In the genomic region with DNA sequence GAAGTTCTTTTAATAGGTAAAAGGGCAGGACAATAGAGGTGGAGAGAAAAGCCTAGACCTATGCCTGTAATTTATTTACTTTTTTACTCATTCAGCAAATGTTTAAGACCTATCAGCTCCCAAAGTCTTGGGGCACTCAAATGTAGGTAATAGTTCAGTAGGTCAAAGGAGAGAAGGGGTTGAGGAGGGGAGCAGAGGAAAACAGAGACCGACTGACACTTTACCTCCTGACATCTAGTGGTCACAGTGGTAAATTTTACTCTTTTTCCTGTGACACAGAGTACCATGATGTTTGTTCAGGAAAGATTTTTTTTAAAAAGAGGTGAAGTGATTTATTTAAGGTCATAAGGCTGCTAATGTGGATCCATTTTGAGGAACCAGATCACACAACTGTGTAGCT, we compare ENCODE assay signal across 20 mouse cellular contexts. TPM values are rescaled to one million over a fixed set of nuclear protein-coding genes. Genes with fewer than 3 reads are reported as not detected.
DNase-seq lines count a peak whose midpoint lies in the region; ATAC-seq and TF ChIP-seq lines count a peak whose summit lies in the region.
"Had no signal": no experiment of that assay in that cellular context is flagged by ENCODE, and none has a peak within 500 bp of the region (broad histone marks: within the 10 kb centered on the region; RNA-seq: fewer than 3 reads in every experiment).

No protein-coding gene starts in this region.

- no peaks in the 10 kb centered on the region for H3K36me3 ChIP-seq in kidney, adult 2 months (ENCODE audit: control insufficient read depth, insufficient read depth, low read length)
- no peaks in the 10 kb centered on the region for H3K36me3 ChIP-seq in kidney, embryonic 16.5 days (ENCODE audit: insufficient read depth, low read length)
- no peaks in the 10 kb centered on the region for H3K36me3 ChIP-seq in lung, postnatal 0 days (ENCODE audit: insufficient read depth, low read length)
- no peaks in the 10 kb centered on the region for H3K36me3 ChIP-seq in liver, embryonic 15.5 days (replicated peaks)
- H3K36me3 ChIP-seq: embryonic facial prominence, embryonic 10.5 days; heart, embryonic 15.5 days; midbrain, embryonic 15.5 days; neural tube, embryonic 12.5 days had no signal

- H3K27me3 ChIP-seq in kidney, adult 2 months (replicated peaks; ENCODE audit: control insufficient read depth, insufficient read depth, low read length), result no peaks in the 10 kb centered on the region
- H3K27me3 ChIP-seq in kidney, embryonic 16.5 days (ENCODE audit: insufficient read depth, low read length), result no peaks in the 10 kb centered on the region
- no peaks in the 10 kb centered on the region for H3K27me3 ChIP-seq in lung, postnatal 0 days (replicated peaks; ENCODE audit: insufficient read depth, low read length)
- H3K27me3 ChIP-seq in liver, embryonic 15.5 days, result no peaks in the 10 kb centered on the region
- H3K27me3 ChIP-seq: heart, embryonic 15.5 days; midbrain, embryonic 15.5 days; neural tube, embryonic 12.5 days had no signal

- WGBS in kidney, adult 2 months, result 13% methylated on average over 1 of the region's 1 CpGs
- 0% methylated on average over 1 of the region's 1 CpGs for WGBS in kidney, embryonic 16.5 days
- WGBS in lung, postnatal 0 days, result 4% methylated on average over 1 of the region's 1 CpGs
- 14% methylated on average over 1 of the region's 1 CpGs for WGBS in lung, adult 2 months
- 15% methylated on average over 1 of the region's 1 CpGs for WGBS in liver, embryonic 15.5 days (ENCODE audit: insufficient replicate concordance)

- TF ChIP-seq POLR2A in kidney, adult 2 months (IDR thresholded peaks at IDR 0.05; ENCODE audit: low read depth, low read length), result no peak
- no peak for TF ChIP-seq POLR2A in lung, adult 2 months (IDR thresholded peaks at IDR 0.05; ENCODE audit: borderline replicate concordance, extremely low read depth, low read depth, low read length)

- no peak overlapping the region for H3K4me3 ChIP-seq in kidney, adult 2 months (ENCODE audit: insufficient read depth, low read depth, low read length)
- no peak overlapping the region for H3K4me3 ChIP-seq in kidney, embryonic 16.5 days (ENCODE audit: low read length)
- H3K4me3 ChIP-seq in lung, postnatal 0 days (ENCODE audit: low read depth, low read length), result no peak overlapping the region
- no peak overlapping the region for H3K4me3 ChIP-seq in lung, adult 2 months (replicated peaks; ENCODE audit: extremely low read depth, low read depth, low read length)
- H3K4me3 ChIP-seq in liver, embryonic 15.5 days (replicated peaks), result no peak overlapping the region
- H3K4me3 ChIP-seq: embryonic facial prominence, embryonic 10.5 days; heart, embryonic 15.5 days; midbrain, embryonic 15.5 days; neural tube, embryonic 12.5 days had no signal

- no peak for ATAC-seq in kidney, embryonic 16.5 days (ENCODE audit: low FRiP score, low TSS enrichment)
- no peak for ATAC-seq in lung, postnatal 0 days
- ATAC-seq in liver, embryonic 15.5 days (ENCODE audit: insufficient read depth), result no peak
- ATAC-seq: forebrain, embryonic 16.5 days; midbrain, embryonic 15.5 days had no signal

- peaks cover 12% of the 10 kb centered on the region for H3K4me1 ChIP-seq in kidney, adult 2 months (ENCODE audit: control insufficient read depth, insufficient read depth, low read length)
- H3K4me1 ChIP-seq in kidney, embryonic 16.5 days (ENCODE audit: insufficient read depth, low read length), result peaks cover 19% of the 10 kb centered on the region
- H3K4me1 ChIP-seq in lung, postnatal 0 days (ENCODE audit: insufficient read depth, low read depth, low read length), result peaks cover 3% of the 10 kb centered on the region; the same call in 1 of the 2 replicates
- H3K4me1 ChIP-seq in lung, adult 2 months (ENCODE audit: control insufficient read depth, insufficient read depth, low read length), result 0 out of 2 replicates have a peak, but pooled peaks cover 4% of the 10 kb centered on the region
- peaks cover 71% of the 10 kb centered on the region for H3K4me1 ChIP-seq in liver, embryonic 15.5 days (replicated peaks)

- intact Hi-C loops in left cerebral cortex, postnatal 14 days (cut with DNase I), result no loop called here

- TF ChIP-seq EP300 in lung, postnatal 0 days (IDR thresholded peaks at IDR 0.05), result no peak

- no peak for TF ChIP-seq CTCF in kidney, adult 2 months (conservative IDR thresholded peaks at IDR 0.05; ENCODE audit: insufficient read depth, insufficient read length, low read depth, low read length)
- peak; percentile 9; the same call in 1 of the 2 replicates for TF ChIP-seq CTCF in lung, postnatal 0 days (IDR thresholded peaks at IDR 0.05)
- TF ChIP-seq CTCF in lung, adult 2 months (IDR thresholded peaks at IDR 0.05; ENCODE audit: insufficient read depth, low read length), result no peak

- H3K4me2 ChIP-seq in kidney, embryonic 16.5 days (replicated peaks; ENCODE audit: low read depth, low read length), result no peak overlapping the region
- no peak overlapping the region for H3K4me2 ChIP-seq in lung, postnatal 0 days (replicated peaks; ENCODE audit: low read depth, low read length)
- no peak overlapping the region for H3K4me2 ChIP-seq in liver, embryonic 15.5 days
- H3K4me2 ChIP-seq: heart, embryonic 15.5 days; hindbrain, embryonic 14.5 days; midbrain, embryonic 15.5 days; neural tube, embryonic 12.5 days had no signal

- no peak overlapping the region for H3K27ac ChIP-seq in kidney, adult 2 months (ENCODE audit: insufficient read depth, low read depth, low read length)
- no peak overlapping the region for H3K27ac ChIP-seq in kidney, embryonic 16.5 days (ENCODE audit: low read length)
- no peak overlapping the region for H3K27ac ChIP-seq in lung, postnatal 0 days (ENCODE audit: low read length)
- H3K27ac ChIP-seq in liver, embryonic 15.5 days (replicated peaks), result peak overlapping the region; percentile 94; the same call in 1 of the 2 replicates
- H3K27ac ChIP-seq: embryonic facial prominence, embryonic 10.5 days; heart, embryonic 15.5 days; hindbrain, embryonic 14.5 days; macrophage; midbrain, embryonic 15.5 days; neural tube, embryonic 12.5 days had no signal

- no peak overlapping the region for H3K9ac ChIP-seq in kidney, embryonic 16.5 days (replicated peaks; ENCODE audit: low read length)
- H3K9ac ChIP-seq in lung, postnatal 0 days (replicated peaks; ENCODE audit: low read depth), result no peak overlapping the region
- H3K9ac ChIP-seq in liver, embryonic 15.5 days, result no peak overlapping the region
- H3K9ac ChIP-seq: heart, embryonic 15.5 days; hindbrain, embryonic 14.5 days; midbrain, embryonic 15.5 days; neural tube, embryonic 12.5 days had no signal

- H3K9me3 ChIP-seq in kidney, embryonic 16.5 days (ENCODE audit: low read length), result 0 out of 2 replicates have a peak, but pooled peaks cover 9% of the 10 kb centered on the region
- no peaks in the 10 kb centered on the region for H3K9me3 ChIP-seq in lung, postnatal 0 days (ENCODE audit: low read length)
- no peaks in the 10 kb centered on the region for H3K9me3 ChIP-seq in liver, embryonic 15.5 days (replicated peaks)
- H3K9me3 ChIP-seq: embryonic facial prominence, embryonic 10.5 days; heart, embryonic 15.5 days; midbrain, embryonic 15.5 days; neural tube, embryonic 12.5 days had no signal

- peak; percentile 54 for DNase-seq in kidney, adult 2 months
- no peak for DNase-seq in lung, postnatal 0 days (ENCODE audit: low spot score)
- no peak for DNase-seq in lung, adult 2 months
- DNase-seq in cerebellum, postnatal 14 days, result no peak
- no peak for DNase-seq in left cerebral cortex, postnatal 14 days (ENCODE audit: low spot score in 2 of 2)
- DNase-seq: adrenal gland, postnatal 14 days; cerebellum, adult 9-10 months; gastrocnemius, postnatal 14 days; heart, adult 18-20 months; heart, postnatal 36 days; right cerebral cortex, postnatal 14 days had no signal

RNA-seq across cellular contexts. Expression of a gene that starts 2.9 kb away (rescaled TPM):
- 224 and 248 TPM in 2 replicates for polyA plus RNA-seq in kidney, adult 2 months (2012; rRNA removed)
- 5.6 and 6.7 TPM in 2 replicates for polyA plus RNA-seq in kidney, embryonic 16.5 days (2015; fragmentation: Nextera tagmentation; extraction: Ambion mirVana)
- polyA plus RNA-seq in lung, postnatal 0 days (2015; fragmentation: Nextera tagmentation; extraction: Ambion mirVana), result 2.0 and 2.5 TPM in 2 replicates
- 3.0 and 4.3 TPM in 2 replicates for polyA plus RNA-seq in lung, adult 2 months (2012; rRNA removed)
- polyA plus RNA-seq in liver, embryonic 15.5 days (2015; fragmentation: Nextera tagmentation; extraction: Ambion mirVana), result 10.5 and 11.3 TPM in 2 replicates
- 1 to 10 TPM; 1.3 to 1.4 TPM for total RNA-seq in left cerebral cortex, postnatal 14 days (2021)

RNA-seq across cellular contexts. Expression of a gene that starts 3.7 kb away (rescaled TPM):
- polyA plus RNA-seq in kidney, adult 2 months (2012; rRNA removed), result 4.6 and 4.8 TPM in 2 replicates
- 1.0 and 1.2 TPM in 2 replicates for polyA plus RNA-seq in kidney, embryonic 16.5 days (2015; fragmentation: Nextera tagmentation; extraction: Ambion mirVana)
- polyA plus RNA-seq in lung, postnatal 0 days (2015; fragmentation: Nextera tagmentation; extraction: Ambion mirVana), result 0.37 TPM in 2 replicates
- polyA plus RNA-seq in lung, adult 2 months (2012; rRNA removed), result 1.5 and 1.8 TPM in 2 replicates
- polyA plus RNA-seq in liver, embryonic 15.5 days (2015; fragmentation: Nextera tagmentation; extraction: Ambion mirVana), result 0.38 and 0.53 TPM in 2 replicates
- total RNA-seq in left cerebral cortex, postnatal 14 days (2021), result 10 to 100 TPM; 13.0 to 13.5 TPM

Comparison
In these comparisons a context has a peak if more than half of its experiments do, and no peak if none do; other contexts are left out.
1. RNA of a gene that starts 2.9 kb away (polyA plus RNA-seq): 224 to 248 TPM in kidney, adult 2 months; 10.5 to 11.3 TPM in liver, embryonic 15.5 days, 5.6 to 6.7 TPM in kidney, embryonic 16.5 days, 3.0 to 4.3 TPM in lung, adult 2 months and 2.0 to 2.5 TPM in lung, postnatal 0 days; every median in the first group is over 10 times any median in the second.